Mouse (Mus musculus) frontal cortex, postnatal 25 days (tissue): ENCODE data around the gene Cacfd1.

Source experiments
- DNase-seq, 2 experiments: peaks; one replicate each; pipeline ENCODE4 v3.0.0; 2022; ENCODE audit warnings: low spot score in 2 of 2

Gene Cacfd1

DNA sequence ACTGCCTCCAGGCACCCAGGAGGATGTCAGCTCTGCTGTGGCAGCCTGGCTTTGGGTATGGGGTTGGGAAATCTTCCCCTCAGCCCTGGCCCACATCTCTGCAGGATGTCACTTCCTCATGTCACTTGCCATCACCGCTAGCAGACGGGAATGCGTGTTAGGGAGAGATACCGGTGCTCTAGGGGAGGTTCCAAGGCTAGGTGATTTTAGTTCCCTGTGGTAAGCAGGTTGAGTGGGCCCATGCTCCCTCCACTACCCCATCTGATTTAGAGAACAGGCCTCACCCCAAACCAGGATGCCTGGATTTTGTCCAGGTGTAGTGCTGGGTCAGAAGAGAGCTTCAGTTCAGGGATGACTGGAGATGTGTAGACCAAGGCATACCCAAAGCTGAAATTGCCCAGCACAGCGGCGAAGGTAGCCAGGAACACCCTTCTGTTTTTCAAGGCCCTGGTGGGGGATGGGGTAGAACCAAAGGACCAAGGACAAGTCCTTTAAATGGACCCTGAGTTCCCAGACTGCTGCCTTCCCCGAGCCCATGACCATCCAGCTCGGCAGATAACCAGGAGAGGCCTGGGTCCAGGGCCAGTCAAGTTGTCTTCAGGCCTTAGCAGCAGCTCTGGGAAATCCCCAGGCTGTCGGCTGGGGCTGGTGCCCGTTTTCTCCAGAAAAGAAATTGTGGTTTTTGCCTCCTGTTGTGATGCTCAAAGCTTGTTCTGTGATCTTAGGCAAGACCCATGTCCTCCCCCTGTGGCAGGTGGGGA lies 17.3 kb downstream of the Cacfd1 start:
- no peak for DNase-seq

DNA sequence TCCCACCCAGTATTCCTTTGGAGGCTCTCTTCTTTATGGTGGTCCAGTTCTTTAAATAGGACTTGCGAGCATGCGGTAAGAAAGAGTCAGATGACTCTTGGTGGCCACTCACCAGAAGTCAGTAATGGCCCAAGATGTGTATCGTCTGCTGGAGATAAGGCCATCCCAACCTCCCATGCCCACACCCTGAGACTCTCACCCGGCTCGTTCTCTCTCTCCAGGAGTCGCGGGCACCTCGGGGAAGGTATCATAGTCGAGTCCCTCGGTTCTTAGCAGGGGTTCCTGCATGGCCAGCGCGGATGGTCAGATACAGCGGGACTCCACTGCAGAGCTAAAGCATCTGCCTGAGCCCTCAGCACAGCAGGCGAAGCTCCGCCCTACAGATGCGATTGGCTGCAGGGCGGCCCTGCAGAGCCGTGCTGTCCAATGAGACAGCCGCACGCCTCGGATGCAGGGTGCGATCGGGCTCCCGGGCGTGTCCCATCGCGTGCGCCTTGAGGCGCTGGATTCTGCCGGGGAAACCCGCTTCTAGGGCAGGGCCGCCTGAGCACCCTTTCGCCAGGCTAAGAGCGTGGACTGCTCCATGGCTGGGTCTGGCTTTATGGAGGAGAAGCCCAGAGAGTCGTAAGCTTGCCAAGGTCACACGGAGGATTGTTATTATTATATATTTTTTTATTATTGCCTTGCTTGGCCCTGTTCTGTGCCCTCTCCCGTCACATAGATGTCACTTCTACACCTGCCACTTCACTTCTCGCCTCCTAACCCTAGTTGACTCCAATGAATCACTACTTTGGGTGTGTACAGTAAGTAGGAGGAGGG lies 18.1 kb downstream of the Cacfd1 start, which contains the start of gene Slc2a6:
Gene Slc2a6 (minus strand): TSS at position 381 of the 819 bp plus-strand sequence.
- DNase-seq = peak; percentile 67 to 84

DNA sequence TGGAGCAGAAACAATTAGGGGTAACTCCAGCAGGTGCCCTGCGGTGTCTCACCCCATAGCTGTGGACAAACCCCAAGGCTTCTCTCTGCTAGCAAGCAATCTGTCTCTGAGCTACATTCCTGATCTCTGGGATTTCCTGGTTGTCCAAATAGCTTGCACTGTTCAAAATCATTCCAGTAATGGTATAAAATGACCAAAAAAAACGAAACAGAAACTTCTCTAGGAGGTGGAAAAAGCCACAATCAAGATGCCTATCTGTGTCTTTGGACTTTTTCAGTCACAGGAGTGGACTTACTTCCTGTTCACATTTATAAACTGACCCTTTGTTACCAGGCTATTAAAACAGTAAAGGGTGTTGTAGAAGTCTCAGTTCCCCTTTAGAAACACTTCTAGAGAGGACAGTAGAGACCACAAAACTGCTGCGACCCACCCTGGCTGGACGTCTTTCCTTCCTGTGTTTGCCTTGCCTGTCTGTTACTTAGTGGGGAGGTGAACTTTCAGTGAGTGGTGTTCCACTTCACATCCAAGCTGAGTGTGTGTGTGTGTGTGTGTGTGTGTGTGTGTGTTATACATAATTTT lies 18.8 kb downstream of the Cacfd1 start:
- DNase-seq = no peak

DNA sequence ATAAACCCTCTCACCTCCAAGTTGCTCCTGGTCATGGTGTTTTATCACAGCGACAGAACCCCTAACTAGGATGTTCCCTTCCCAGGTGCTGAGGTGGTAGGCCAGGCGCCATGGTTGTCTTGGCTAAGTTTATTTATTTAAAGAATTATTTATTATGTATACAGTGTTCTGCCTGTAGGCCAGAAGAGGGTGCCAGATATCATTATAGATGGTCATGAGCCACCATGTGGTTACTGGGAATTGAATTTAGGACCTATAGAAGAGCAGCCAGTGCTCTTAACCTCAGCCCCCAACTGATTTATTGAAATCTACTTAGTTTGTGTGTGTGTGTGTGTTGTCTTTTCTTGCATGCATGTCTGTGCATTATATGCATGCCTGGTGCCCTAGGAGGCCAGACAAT lies 22.6 kb downstream of the Cacfd1 start:
- no peak for DNase-seq

DNA sequence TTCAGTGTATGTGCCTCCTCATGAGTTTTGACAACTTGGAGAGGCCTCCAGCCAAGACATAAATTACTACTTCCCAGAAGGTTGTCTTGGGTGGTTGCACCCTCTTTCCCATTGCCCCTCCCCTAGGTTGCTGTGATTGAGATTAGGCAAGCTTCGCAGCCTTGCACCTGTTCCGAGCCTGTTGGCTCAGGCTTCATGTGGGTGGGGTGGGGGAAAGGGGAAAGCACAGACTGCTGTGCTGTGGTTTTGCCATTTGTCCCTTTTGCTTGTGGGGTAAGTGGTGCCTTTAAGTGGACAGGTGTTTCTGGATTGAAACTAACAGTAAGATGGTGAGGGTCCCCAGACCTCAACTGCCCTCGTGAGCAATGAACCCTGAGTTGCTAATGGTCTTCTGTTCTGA lies 26.3 kb downstream of the Cacfd1 start:
- DNase-seq = no peak

DNA sequence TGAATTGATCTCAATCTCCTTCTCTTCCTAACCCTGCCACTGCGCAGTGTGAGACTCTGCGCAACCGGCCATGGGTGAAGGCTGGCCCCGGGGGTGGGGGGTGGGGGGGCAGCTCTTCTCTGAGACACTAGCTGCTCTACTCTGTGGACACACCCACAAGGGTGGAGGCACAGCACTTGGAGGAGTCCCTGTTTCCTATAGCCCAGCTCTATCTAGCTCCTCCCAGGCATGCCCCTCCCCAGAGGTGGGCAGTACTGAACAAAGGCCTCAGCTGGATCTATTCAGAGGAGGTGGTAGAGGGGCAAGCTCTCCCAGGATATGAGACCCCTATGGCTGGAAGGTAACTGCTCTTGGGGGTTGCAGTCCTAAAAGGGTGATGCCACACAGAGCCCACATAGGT lies 27.3 kb downstream of the Cacfd1 start:
- no peak for DNase-seq

DNA sequence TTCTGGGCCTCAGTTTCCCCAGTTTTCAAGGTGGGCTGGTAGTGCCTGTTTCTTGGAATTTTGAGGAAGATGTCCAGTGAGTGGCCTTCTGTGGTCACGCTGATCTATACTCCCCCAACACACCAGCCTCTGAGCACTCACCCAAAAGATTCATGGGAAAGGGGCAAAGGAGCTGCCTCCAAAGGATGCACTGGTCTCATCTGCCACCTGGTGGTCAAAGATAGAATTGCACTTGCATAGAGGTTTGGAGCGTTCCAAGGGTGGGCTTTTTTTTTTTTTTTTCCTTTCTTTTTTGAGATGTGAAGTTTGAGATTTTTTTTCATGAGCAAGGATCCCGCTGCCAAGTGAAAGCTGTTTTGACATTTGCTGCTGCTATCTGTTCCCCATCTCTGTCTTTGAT lies 28.9 kb downstream of the Cacfd1 start:
- DNase-seq = peak in 1 of 2 experiments; percentile 66

DNA sequence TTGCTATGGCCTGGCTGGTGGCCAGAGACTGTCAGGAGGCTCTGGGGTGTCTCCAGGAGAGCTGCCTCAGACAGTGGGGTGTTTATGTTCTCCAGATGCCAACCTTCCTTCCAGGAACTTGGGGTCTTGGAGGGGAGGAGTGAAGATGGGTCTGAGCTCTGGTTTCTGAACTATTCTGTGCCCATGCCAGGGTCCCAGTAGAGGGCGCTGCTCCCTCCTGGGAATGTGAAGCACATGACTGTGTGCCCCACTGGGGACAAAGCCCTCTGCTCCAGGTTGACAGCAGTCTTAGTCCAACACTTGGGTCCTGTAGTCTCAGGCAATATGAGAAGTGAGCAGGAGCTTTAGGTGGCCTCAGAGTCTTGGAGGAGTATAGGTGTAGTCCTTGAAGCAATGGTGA lies 29.6 kb downstream of the Cacfd1 start:
- no peak for DNase-seq

DNA sequence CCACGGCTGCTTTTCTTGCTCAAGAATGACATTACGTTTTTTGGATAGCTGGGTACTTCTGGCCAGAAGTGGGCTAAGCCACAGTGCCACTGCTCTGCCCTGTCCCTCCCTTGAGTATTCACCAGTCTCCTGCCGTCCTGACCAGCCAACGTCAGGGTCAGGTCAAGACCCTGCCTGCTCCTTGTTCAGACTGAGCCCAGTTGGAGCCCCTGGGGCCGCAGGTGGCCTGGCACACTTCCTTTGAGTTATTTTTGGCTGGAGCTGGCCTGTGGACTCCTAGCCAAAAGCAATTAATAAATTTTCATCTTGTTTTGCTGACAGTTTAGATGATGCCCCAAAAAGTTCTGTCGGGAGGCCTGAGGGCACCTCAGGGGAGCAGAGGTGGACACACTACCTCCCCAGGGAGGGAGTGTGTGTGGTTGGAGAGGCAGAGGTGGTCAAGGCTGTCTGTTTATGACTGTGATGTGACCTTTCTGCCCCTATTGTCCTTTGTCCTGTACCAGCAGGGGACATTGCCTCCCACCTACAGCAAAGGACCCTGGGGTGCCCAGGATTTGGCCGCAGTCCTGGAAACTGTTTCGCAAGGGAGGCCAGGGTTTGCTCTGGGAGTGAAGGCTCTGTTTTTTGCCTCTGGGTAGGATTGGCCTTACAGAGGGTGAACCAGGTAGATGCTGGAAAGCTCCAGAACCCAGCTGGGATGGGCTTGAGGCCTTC lies 32.6 kb downstream of the Cacfd1 start:
- DNase-seq = no peak

DNA sequence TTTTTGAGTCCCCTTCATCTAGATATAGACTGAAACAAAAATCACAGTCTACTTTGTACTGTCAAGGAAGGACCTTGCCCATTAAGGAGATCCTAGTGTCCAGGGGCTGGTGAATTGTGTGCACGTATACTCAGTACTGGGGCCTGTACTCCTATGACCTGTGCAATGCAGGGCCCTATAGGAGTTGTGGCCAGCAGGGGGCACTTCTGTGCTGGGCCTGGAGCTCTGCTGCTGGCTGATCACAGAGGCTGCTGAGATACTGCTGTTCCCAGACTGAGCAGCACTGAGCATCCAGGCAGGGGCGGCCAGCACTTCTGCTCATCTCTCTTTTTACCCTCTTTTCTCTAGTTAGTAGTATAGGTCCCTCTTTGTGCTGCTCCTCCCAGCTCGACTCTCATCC lies 33.7 kb downstream of the Cacfd1 start:
- DNase-seq = peak; percentile 79 to 87

DNA sequence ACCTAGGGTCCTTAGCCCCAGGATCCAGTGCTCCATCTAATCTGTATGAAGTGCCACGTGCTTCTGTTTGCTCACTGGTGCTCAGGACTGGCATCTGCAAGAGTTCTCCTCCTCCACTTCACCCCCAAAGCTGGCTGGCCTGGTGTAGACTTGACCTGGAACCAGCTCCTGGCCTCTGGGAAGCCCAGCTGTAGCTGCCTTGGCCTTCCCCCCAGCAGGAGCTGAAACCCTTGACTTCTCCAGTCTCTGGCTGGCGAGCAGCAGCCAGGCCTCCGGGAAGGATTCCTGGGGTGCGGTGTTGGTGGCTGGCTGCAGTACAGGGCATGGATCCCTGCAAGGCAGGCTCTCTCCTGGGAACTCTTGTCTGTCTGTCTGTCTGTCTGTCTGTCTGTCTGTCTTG lies 34.4 kb downstream of the Cacfd1 start:
- no peak for DNase-seq

DNA sequence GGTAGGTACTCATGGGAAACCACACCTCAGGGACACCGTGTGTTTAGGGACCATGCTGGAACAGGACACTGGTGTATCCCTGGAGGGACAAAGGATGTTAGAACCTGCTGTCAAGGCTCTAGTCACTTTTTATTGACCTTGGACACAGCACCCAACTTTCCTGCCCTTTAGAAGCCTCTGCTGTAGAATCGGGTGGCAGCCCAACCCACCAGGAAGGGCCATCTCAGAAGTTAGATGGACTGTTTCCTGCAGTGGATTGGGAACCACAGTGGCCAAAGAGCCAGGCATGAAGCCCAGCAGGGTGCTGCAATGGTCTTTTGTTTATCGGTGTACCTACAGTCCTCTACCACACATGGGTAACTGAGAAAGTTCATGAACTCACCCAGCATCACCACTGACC lies 34.9 kb downstream of the Cacfd1 start:
- DNase-seq = no peak

DNA sequence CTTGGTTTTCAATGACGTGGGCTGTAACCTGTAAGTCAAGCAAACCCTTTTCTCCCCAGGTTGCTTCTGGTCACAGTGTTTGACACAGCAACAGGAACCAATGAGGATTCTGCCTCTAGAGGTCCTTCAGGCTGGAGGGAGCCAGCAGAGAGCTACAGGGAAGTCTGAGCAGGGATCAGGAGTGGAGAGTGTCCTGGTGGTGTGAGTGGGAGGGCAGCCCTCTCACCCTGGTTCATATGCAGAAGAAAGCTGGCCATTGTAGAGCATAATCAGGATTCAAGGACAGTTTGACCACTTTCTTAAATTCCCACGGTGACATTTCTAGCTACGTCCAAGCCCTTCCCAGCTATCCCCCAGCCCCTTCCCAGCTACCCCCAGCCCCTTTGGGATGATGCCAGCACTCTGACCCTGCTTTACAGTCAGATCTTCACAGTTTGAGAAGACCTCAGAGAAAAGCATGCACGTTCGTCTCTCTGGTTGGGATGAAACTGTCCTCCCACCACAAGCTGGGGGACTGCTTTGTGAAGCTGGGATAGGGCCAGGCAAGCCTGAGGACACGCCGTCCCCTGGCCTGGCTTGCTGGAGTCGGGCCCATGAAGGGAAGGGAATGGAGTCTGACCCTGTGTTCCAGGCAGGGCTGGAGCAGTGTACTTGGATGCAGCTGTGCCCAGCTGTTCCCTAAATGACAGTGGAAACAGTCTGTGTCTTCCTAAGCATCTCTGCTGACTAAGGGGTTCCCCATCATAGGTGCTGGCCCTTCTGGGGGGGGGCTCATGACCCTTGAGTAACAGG lies 36.4 kb downstream of the Cacfd1 start:
- no peak for DNase-seq

DNA sequence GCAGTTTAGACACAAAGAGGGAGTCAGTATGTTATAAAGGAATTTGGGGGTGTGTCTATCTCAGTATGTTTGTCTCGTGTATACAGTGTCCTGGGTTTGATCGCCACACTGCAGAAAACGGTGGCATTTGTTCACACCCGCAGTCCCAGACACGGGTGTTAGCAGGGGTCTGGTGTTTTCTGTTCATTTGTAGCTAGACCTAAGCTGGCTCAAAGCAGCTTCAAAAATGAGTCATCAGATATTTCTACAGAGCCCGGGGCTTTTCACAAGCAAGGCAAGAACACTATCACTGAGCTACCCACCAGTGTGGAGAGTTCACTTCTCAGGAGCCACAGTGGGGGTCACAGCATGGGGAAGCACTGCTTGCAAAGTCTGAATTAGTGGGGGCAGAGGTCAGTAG lies 39.7 kb downstream of the Cacfd1 start:
- DNase-seq = no peak

DNA sequence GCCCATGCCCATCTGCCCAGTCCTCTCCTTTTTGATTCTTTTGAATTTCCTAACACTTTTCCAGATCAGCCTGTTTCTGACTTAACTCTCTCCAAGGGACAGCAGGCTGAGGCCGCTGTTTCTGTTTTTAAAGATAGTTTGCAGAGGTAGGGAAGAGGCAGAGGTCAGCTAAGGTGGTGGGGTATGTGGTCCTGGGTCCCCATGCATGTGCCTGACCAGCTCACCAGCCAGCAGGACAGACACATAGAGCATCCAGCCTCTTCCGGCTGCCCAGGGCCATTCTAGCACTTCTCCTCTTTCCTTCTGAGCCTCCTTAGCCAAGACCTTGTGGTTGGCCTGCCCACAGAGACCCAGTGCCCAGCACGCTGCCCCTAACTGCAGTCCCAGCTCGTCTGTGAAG lies 48.5 kb downstream of the Cacfd1 start:
- DNase-seq = no peak

DNA sequence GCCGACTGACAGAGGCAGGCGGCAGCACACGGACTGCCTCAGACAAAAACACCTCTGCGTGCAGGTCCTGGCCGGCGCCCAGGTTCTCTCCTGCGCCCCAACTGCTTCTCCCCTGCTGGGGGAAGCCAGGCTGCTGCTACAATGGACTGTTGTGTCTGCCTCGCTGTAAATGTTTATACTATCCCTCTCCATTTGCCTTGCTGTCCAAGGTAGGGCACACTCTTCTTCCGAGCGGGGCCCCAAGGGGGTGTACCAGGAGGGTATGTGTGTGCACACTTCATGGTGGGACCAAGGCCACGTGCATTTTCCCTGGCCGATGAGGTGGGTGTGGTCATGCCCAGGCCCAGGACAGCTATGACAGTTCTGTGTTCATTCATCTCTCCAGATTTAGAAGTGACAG lies 49.0 kb downstream of the Cacfd1 start:
- DNase-seq = no peak

DNA sequence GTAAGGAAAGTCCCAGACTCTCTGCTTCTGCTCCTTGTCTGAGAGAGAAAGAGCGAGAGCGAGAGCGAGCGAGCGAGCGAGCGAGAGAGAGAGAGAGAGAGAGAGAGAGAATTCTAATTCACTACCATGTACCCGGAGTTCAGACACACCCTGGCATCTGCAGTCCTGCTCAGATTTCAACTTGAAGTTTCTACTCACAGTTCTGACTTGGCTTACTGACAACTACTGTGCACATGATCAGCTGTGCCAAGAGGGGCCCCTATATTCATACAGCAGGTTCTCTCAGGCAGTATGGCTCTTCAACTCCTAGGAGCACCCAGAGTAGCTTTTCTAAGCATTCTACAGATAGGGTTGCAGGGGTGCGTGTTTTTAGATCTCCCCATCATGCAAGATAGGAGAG lies 49.5 kb downstream of the Cacfd1 start:
- no peak for DNase-seq

DNA sequence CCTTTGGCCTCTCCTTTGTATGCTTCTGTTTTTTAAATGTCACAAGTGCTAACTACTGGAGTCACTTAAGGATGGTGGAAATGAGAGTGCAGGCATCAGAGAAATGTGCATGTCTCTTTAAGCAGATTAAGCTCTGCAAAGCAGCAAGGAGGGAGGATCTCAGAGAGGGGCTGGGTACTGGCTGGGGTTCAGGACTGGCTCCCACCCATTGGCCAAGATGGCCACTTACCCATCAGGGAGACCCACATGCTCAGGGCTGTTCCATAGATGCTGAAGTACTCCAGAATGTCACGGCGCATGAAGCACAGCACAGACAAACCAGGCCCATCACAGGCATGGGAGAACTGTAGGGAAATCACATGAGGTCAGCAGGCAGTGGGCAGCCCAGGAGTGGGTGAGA lies 57.4 kb downstream of the Cacfd1 start:
- no peak for DNase-seq

DNA sequence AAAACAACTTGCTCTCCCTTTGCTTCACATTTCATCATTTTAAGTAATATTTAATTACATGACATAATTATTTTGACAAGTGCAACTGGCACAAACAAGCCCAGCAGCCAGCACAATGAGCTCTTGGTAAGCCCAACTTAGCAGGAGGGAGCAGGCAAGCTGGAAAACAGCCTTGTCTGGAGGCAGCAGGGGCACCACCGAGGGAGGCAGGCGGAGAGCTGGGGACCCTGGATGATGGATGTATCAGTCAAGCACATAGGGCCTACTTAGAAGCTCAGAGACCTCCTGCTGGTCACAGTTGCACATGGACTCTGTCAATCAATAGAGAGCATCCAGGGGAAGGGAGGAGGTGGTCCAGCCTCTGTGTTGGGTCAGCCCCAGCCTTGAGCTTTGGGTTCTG lies 58.3 kb downstream of the Cacfd1 start:
- DNase-seq = no peak

DNA sequence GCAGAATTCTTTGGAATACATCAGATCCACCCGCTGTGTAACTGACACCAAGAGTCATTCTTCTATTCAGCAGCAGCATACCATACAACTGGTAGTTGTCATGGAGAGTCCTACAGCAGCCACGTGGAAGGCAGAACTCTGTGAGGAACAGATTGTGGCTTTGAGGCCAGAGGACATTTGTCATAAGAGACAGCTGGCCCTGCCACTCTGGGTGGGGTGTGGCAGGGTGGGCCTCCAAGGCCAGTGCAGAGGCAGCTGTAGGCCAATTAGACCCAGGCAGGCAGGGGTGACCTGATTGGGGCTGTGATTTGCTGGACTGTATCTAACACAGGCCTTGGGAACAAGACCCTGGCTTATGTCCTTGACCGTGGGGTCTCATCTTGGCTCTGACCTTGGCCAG lies 59.9 kb downstream of the Cacfd1 start:
- no peak for DNase-seq

DNA sequence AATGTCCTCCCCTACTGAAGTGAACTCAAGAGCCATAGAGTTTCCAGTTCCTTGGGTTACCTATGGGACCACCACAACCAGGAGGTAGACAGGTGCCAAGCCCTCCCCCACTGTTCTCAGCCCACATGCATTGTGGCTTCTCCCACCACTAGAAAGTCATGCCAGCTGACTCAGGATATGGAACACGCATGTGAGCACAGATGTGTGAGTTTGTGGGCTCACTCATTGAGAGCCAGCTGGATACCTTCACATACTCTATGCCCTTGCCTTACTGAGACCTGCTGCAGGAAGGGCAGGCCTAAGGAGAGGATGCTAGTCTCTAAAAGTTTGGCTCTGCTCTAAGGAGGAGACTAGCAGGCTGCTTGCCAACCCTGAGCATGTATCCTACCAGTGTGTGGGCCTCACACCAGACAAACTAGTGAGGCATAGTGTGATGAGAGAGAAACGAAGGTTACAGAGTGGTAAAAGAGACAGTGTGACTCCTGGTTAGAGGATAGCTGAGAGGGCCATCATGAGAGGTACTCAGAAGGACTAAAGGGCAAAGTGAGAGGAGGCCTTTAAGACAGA lies 60.6 kb downstream of the Cacfd1 start:
- DNase-seq = no peak
